Mouse (Mus musculus): ENCODE measurements around the gene Gm48552. TPM values are rescaled to one million over a fixed set of nuclear protein-coding genes. Genes with fewer than 3 reads are reported as not detected.

Gene Gm48552
- polyA plus RNA-seq, 1 experiment from 2014 or later, result 0.82 TPM

GRCm38 (mm10) chr10:81432868-81433262, 44.1 kb downstream of the Gm48552 start:
- Histone ChIP-seq H3K9me3 (replicated peaks; ENCODE audit: low read length) (no peaks in the 10 kb centered on the region), H3K4me1 (replicated peaks; ENCODE audit: insufficient read depth, low read length) (peaks cover 16% of the 10 kb centered on the region; the same call in 1 of the 2 replicates), H3K4me3 (replicated peaks; ENCODE audit: low read depth, low read length) (no peak overlapping the region), H3K27me3 (ENCODE audit: insufficient read depth, low read length) (no peaks in the 10 kb centered on the region), H3K27ac (peak overlapping the region; percentile 32; the same call in 1 of the 2 replicates), H3K36me3 (ENCODE audit: insufficient read depth, low read length) (no peaks in the 10 kb centered on the region), H3K4me2 (ENCODE audit: low read length) (peak overlapping the region; percentile 52), H3K9ac (ENCODE audit: low read depth, low read length) (no peak overlapping the region)
- 2% methylated on average over 17 of the region's 17 CpGs for WGBS
- TF ChIP-seq CTCF (IDR thresholded peaks at IDR 0.05; ENCODE audit: low read depth), result no peak
- ATAC-seq (replicated peaks; ENCODE audit: low FRiP score, low read depth), result peak; percentile 84
- DNase-seq (ENCODE audit: low spot score), result peak; percentile 98

GRCm38 (mm10) chr10:81433541-81434289, 44.9 kb downstream of the Gm48552 start:
- Histone ChIP-seq H3K36me3 (ENCODE audit: insufficient read depth, low read length) (no peaks in the 10 kb centered on the region), H3K9ac (ENCODE audit: low read depth, low read length) (no peak overlapping the region), H3K27ac (no peak overlapping the region), H3K27me3 (ENCODE audit: insufficient read depth, low read length) (no peaks in the 10 kb centered on the region), H3K4me1 (replicated peaks; ENCODE audit: insufficient read depth, low read length) (peaks cover 16% of the 10 kb centered on the region; the same call in 1 of the 2 replicates), H3K9me3 (replicated peaks; ENCODE audit: low read length) (no peaks in the 10 kb centered on the region), H3K4me3 (replicated peaks; ENCODE audit: low read depth, low read length) (no peak overlapping the region), H3K4me2 (ENCODE audit: low read length) (no peak overlapping the region)
- DNase-seq (ENCODE audit: low spot score) (no peak), ATAC-seq (replicated peaks; ENCODE audit: low FRiP score, low read depth) (no peak)
- TF ChIP-seq CTCF (IDR thresholded peaks at IDR 0.05; ENCODE audit: low read depth), result peak; percentile 53
- WGBS, result 75% methylated on average over 26 of the region's 26 CpGs

GRCm38 (mm10) chr10:81434361-81435263, 45.8 kb downstream of the Gm48552 start:
- Histone ChIP-seq H3K36me3 (ENCODE audit: insufficient read depth, low read length) (no peaks in the 10 kb centered on the region), H3K4me3 (replicated peaks; ENCODE audit: low read depth, low read length) (no peak overlapping the region), H3K4me2 (ENCODE audit: low read length) (no peak overlapping the region), H3K4me1 (replicated peaks; ENCODE audit: insufficient read depth, low read length) (peaks cover 16% of the 10 kb centered on the region; the same call in 1 of the 2 replicates), H3K9me3 (replicated peaks; ENCODE audit: low read length) (no peaks in the 10 kb centered on the region), H3K27me3 (ENCODE audit: insufficient read depth, low read length) (no peaks in the 10 kb centered on the region), H3K9ac (ENCODE audit: low read depth, low read length) (no peak overlapping the region), H3K27ac (no peak overlapping the region)
- DNase-seq (ENCODE audit: low spot score) (no peak), ATAC-seq (replicated peaks; ENCODE audit: low FRiP score, low read depth) (no peak)
- no peak for TF ChIP-seq CTCF (IDR thresholded peaks at IDR 0.05; ENCODE audit: low read depth)
- WGBS, result 58% methylated on average over 15 of the region's 15 CpGs

GRCm38 (mm10) chr10:81435436-81435835, 46.6 kb downstream of the Gm48552 start:
- no peak overlapping the region for H3K4me3 ChIP-seq (replicated peaks; ENCODE audit: low read depth, low read length)
- H3K4me2 ChIP-seq (ENCODE audit: low read length), result no peak overlapping the region
- no peak for DNase-seq (ENCODE audit: low spot score)
- H3K36me3 ChIP-seq (ENCODE audit: insufficient read depth, low read length), result no peaks in the 10 kb centered on the region
- 76% methylated on average over 3 of the region's 3 CpGs for WGBS
- H3K9me3 ChIP-seq (replicated peaks; ENCODE audit: low read length), result no peaks in the 10 kb centered on the region
- peaks cover 16% of the 10 kb centered on the region; the same call in 1 of the 2 replicates for H3K4me1 ChIP-seq (replicated peaks; ENCODE audit: insufficient read depth, low read length)
- no peaks in the 10 kb centered on the region for H3K27me3 ChIP-seq (ENCODE audit: insufficient read depth, low read length)
- no peak for ATAC-seq (replicated peaks; ENCODE audit: low FRiP score, low read depth)
- no peak overlapping the region for H3K27ac ChIP-seq
- no peak for TF ChIP-seq CTCF (IDR thresholded peaks at IDR 0.05; ENCODE audit: low read depth)
- H3K9ac ChIP-seq (ENCODE audit: low read depth, low read length), result 0 out of 2 replicates have a peak overlapping the region, but pooled peaks have one; percentile 18

Small RNAs within 50 kb of the gene (microRNA-seq; reads per million reads assigned to microRNA genes)
- gene Mir1191b (2.0 reads per million, percentile 1 among the genes with 10 or more reads in this experiment), gene Mir6913 (not detected)

Other genes with a start within 250 kb of the Gm48552 start
- 28.4 and 32.0 TPM in 2 replicates for gene Pias4, start 221.1 kb upstream of the Gm48552 start, polyA plus RNA-seq (2015; fragmentation: Nextera tagmentation; extraction: Ambion mirVana)
- gene Eef2, start 212.4 kb upstream of the Gm48552 start, polyA plus RNA-seq (2015; fragmentation: Nextera tagmentation; extraction: Ambion mirVana), result 560 and 590 TPM in 2 replicates
- gene Dapk3, start 206.0 kb upstream of the Gm48552 start, polyA plus RNA-seq (2015; fragmentation: Nextera tagmentation; extraction: Ambion mirVana), result 42.8 and 43.3 TPM in 2 replicates
- not detected in 2 replicates for gene 4930442H23Rik, start 205.2 kb upstream of the Gm48552 start, polyA plus RNA-seq (2015; fragmentation: Nextera tagmentation; extraction: Ambion mirVana)
- gene Nmrk2, start 187.0 kb upstream of the Gm48552 start, polyA plus RNA-seq (2015; fragmentation: Nextera tagmentation; extraction: Ambion mirVana), result not detected in 2 replicates
- gene Atcay, start 158.2 kb upstream of the Gm48552 start, polyA plus RNA-seq (2015; fragmentation: Nextera tagmentation; extraction: Ambion mirVana), result 0.32 TPM in 1 of 2 replicates, not detected in the other
- gene Zfr2, start 155.8 kb upstream of the Gm48552 start, polyA plus RNA-seq (2015; fragmentation: Nextera tagmentation; extraction: Ambion mirVana), result 3.1 and 4.6 TPM in 2 replicates
- 3.9 and 5.5 TPM in 2 replicates for gene Matk, start 136.1 kb upstream of the Gm48552 start, polyA plus RNA-seq (2015; fragmentation: Nextera tagmentation; extraction: Ambion mirVana)
- gene Mrpl54, start 122.1 kb upstream of the Gm48552 start, polyA plus RNA-seq (2015; fragmentation: Nextera tagmentation; extraction: Ambion mirVana), result 259 and 283 TPM in 2 replicates
- gene Apba3, start 122.0 kb upstream of the Gm48552 start, polyA plus RNA-seq (2015; fragmentation: Nextera tagmentation; extraction: Ambion mirVana), result 55.7 and 60.5 TPM in 2 replicates
- 19.0 and 19.1 TPM in 2 replicates for gene Tjp3, start 97.4 kb upstream of the Gm48552 start, polyA plus RNA-seq (2015; fragmentation: Nextera tagmentation; extraction: Ambion mirVana)
- gene Pip5k1c, start 96.0 kb upstream of the Gm48552 start, polyA plus RNA-seq (2015; fragmentation: Nextera tagmentation; extraction: Ambion mirVana), result 37.8 and 39.3 TPM in 2 replicates
- gene Cactin, start 67.9 kb upstream of the Gm48552 start, polyA plus RNA-seq (2015; fragmentation: Nextera tagmentation; extraction: Ambion mirVana), result 24.5 and 26.4 TPM in 2 replicates
- 16.1 and 17.5 TPM in 2 replicates for gene Tbxa2r, start 60.3 kb upstream of the Gm48552 start, polyA plus RNA-seq (2015; fragmentation: Nextera tagmentation; extraction: Ambion mirVana)
- gene Gipc3, start 45.7 kb upstream of the Gm48552 start, polyA plus RNA-seq (2015; fragmentation: Nextera tagmentation; extraction: Ambion mirVana), result 0.07 and 0.13 TPM in 2 replicates
- 92.4 and 99.0 TPM in 2 replicates for gene Hmg20b, start 38.5 kb upstream of the Gm48552 start, polyA plus RNA-seq (2015; fragmentation: Nextera tagmentation; extraction: Ambion mirVana)
- gene Mfsd12, start 31.5 kb upstream of the Gm48552 start, polyA plus RNA-seq (2015; fragmentation: Nextera tagmentation; extraction: Ambion mirVana), result 11.3 and 11.6 TPM in 2 replicates
- 0.45 and 0.59 TPM in 2 replicates for gene 4930404N11Rik, start 23.2 kb upstream of the Gm48552 start, polyA plus RNA-seq (2015; fragmentation: Nextera tagmentation; extraction: Ambion mirVana)
- gene Fzr1, start 10.5 kb upstream of the Gm48552 start, polyA plus RNA-seq (2015; fragmentation: Nextera tagmentation; extraction: Ambion mirVana), result 67.5 and 70.6 TPM in 2 replicates
- gene Dohh, start 4.6 kb upstream of the Gm48552 start, polyA plus RNA-seq (2015; fragmentation: Nextera tagmentation; extraction: Ambion mirVana), result 74.3 and 80.6 TPM in 2 replicates
- gene Gm48551, start 4.5 kb upstream of the Gm48552 start, polyA plus RNA-seq (2015; fragmentation: Nextera tagmentation; extraction: Ambion mirVana), result 1.9 and 2.1 TPM in 2 replicates
- gene Smim24, start 4.0 kb downstream of the Gm48552 start, polyA plus RNA-seq (2015; fragmentation: Nextera tagmentation; extraction: Ambion mirVana), result 62.4 and 68.6 TPM in 2 replicates
- gene Nfic, start 66.6 kb downstream of the Gm48552 start, polyA plus RNA-seq (2015; fragmentation: Nextera tagmentation; extraction: Ambion mirVana), result 62.3 and 72.5 TPM in 2 replicates
- gene Celf5, start 93.7 kb downstream of the Gm48552 start, polyA plus RNA-seq (2015; fragmentation: Nextera tagmentation; extraction: Ambion mirVana), result 0.30 and 0.47 TPM in 2 replicates
- gene Ncln, start 107.4 kb downstream of the Gm48552 start, polyA plus RNA-seq (2015; fragmentation: Nextera tagmentation; extraction: Ambion mirVana), result 56.1 and 63.3 TPM in 2 replicates
- gene S1pr4, start 111.1 kb downstream of the Gm48552 start, polyA plus RNA-seq (2015; fragmentation: Nextera tagmentation; extraction: Ambion mirVana), result 1.7 and 1.8 TPM in 2 replicates
- gene Gna15, start 135.2 kb downstream of the Gm48552 start, polyA plus RNA-seq (2015; fragmentation: Nextera tagmentation; extraction: Ambion mirVana), result 0.80 and 0.92 TPM in 2 replicates
- gene Gna11, start 156.2 kb downstream of the Gm48552 start, polyA plus RNA-seq (2015; fragmentation: Nextera tagmentation; extraction: Ambion mirVana), result 69.5 and 72.3 TPM in 2 replicates
- 566 and 582 TPM in 2 replicates for gene Aes, start 170.5 kb downstream of the Gm48552 start, polyA plus RNA-seq (2015; fragmentation: Nextera tagmentation; extraction: Ambion mirVana)
- 29.2 and 30.8 TPM in 2 replicates for gene Tle2, start 185.6 kb downstream of the Gm48552 start, polyA plus RNA-seq (2015; fragmentation: Nextera tagmentation; extraction: Ambion mirVana)
- gene Tle6, start 212.1 kb downstream of the Gm48552 start, polyA plus RNA-seq (2015; fragmentation: Nextera tagmentation; extraction: Ambion mirVana), result 7.3 and 9.4 TPM in 2 replicates
- gene BC025920, start 217.3 kb downstream of the Gm48552 start, polyA plus RNA-seq (2015; fragmentation: Nextera tagmentation; extraction: Ambion mirVana), result 0.33 and 0.37 TPM in 2 replicates
- gene Sirt6, start 238.8 kb downstream of the Gm48552 start, polyA plus RNA-seq (2015; fragmentation: Nextera tagmentation; extraction: Ambion mirVana), result 27.0 and 27.5 TPM in 2 replicates
- gene Ankrd24, start 239.5 kb downstream of the Gm48552 start, polyA plus RNA-seq (2015; fragmentation: Nextera tagmentation; extraction: Ambion mirVana), result 10.2 and 10.7 TPM in 2 replicates

Measured in kidney, postnatal 0 days (tissue).